Mouse (Mus musculus) intestine, postnatal 0 days (tissue): Measurements from ENCODE around the gene Wdsub1. TPM values are rescaled to one million over a fixed set of nuclear protein-coding genes. Genes with fewer than 3 reads are reported as not detected.

Experiments used
- ATAC-seq: fragments of 200-750 bp; cut with Nextera tagmentation; 2 replicates; pipeline ENCODE4 v1.8.0; 2017; ENCODE audit warnings: mild to moderate bottlenecking, moderate TSS enrichment, moderate library complexity
- H3K27ac ChIP-seq: fragments of 300-500 bp; sonication (generic); 2 replicates; pipeline ENCODE4 v1.5.1; 2014; ENCODE audit warnings: mild to moderate bottlenecking, low read depth, low read length, moderate library complexity
- H3K27me3 ChIP-seq: fragments of 300-500 bp; sonication (generic); replicated peaks from 2 replicates; pipeline ENCODE4 v1.6.1; 2014; ENCODE audit warnings: low read length, mixed read lengths; ENCODE audit not compliant: control insufficient read depth, insufficient read depth
- H3K36me3 ChIP-seq: fragments of 300-500 bp; sonication (generic); 2 replicates; pipeline ENCODE4 v1.6.1; 2014; ENCODE audit warnings: mild to moderate bottlenecking, moderate library complexity; ENCODE audit not compliant: control insufficient read depth, insufficient read depth
- H3K4me1 ChIP-seq: fragments of 300-500 bp; sonication (generic); replicated peaks from 2 replicates; pipeline ENCODE4 v1.6.1; 2014; ENCODE audit warnings: antibody characterized with exemption, low read length, mixed read lengths; ENCODE audit not compliant: control insufficient read depth, insufficient read depth
- H3K4me2 ChIP-seq: fragments of 300-500 bp; sonication (generic); replicated peaks from 2 replicates; pipeline ENCODE4 v1.6.1; 2014; ENCODE audit warnings: low read depth, mild to moderate bottlenecking, moderate library complexity
- H3K4me3 ChIP-seq: fragments of 300-500 bp; sonication (generic); 2 replicates; pipeline ENCODE4 v1.5.1; 2014; ENCODE audit warnings: low read depth, low read length
- H3K9ac ChIP-seq: fragments of 300-500 bp; sonication (generic); 2 replicates; pipeline ENCODE4 v1.6.1; 2014; ENCODE audit warnings: mild to moderate bottlenecking, low read depth, low read length
- H3K9me3 ChIP-seq: fragments of 300-500 bp; sonication (generic); 2 replicates; pipeline ENCODE4 v1.6.1; 2016; ENCODE audit warnings: mixed run types; ENCODE audit not compliant: control insufficient read depth
- CTCF ChIP-seq: sonication (generic); IDR thresholded peaks from 2 replicates; pipeline ENCODE4 v1.5.1; 2016; ENCODE audit warnings: low read depth, mild to moderate bottlenecking, control low read depth, antibody characterized with exemption, moderate library complexity
- WGBS: fragments of 180-500 bp; shearing (Covaris S2); extraction: QIAGEN DNeasy Blood & Tissue Kit; methylation state at CpG from one replicate; pipeline ENCODE4 v1.1.7; 2014; 5-methylcytosine and 5-hydroxymethylcytosine counted together
- polyA plus RNA-seq: library from polyadenylated mRNA; unstranded; fragments of >200 nt; fragmentation: Nextera tagmentation; extraction: Ambion mirVana; gene quantifications from 2 replicates; pipeline ENCODE4 v1.2.1, GENCODE M21; 2015

The Wdsub1 gene
- polyA plus RNA-seq, 1 experiment from 2014 or later: 32.9 TPM

- no peaks in the 10 kb centered on the region for H3K4me1 ChIP-seq
- no peaks in the 10 kb centered on the region for H3K9me3 ChIP-seq
- no peak overlapping the region for H3K9ac ChIP-seq
- no peak for ATAC-seq
- H3K4me3 ChIP-seq: no peak overlapping the region
- no peaks in the 10 kb centered on the region for H3K27me3 ChIP-seq
- H3K36me3 ChIP-seq: peaks cover 11% of the 10 kb centered on the region; the same call in 1 of the 2 replicates
- no peak overlapping the region for H3K4me2 ChIP-seq
- no peak overlapping the region for H3K27ac ChIP-seq
- TF ChIP-seq CTCF: no peak
- 89% methylated on average over 4 of the region's 4 CpGs for WGBS
These were observed 5.1 kb downstream of the Wdsub1 start for GRCm38 (mm10) chr2:59877335-59877734.

- no peak overlapping the region for H3K27ac ChIP-seq
- H3K27me3 ChIP-seq: no peaks in the 10 kb centered on the region
- H3K36me3 ChIP-seq: peaks cover 14% of the 10 kb centered on the region; the same call in 1 of the 2 replicates
- 94% methylated on average over 15 of the region's 15 CpGs for WGBS
- no peaks in the 10 kb centered on the region for H3K9me3 ChIP-seq
- H3K9ac ChIP-seq: no peak overlapping the region
- no peak overlapping the region for H3K4me3 ChIP-seq
- ATAC-seq: no peak
- H3K4me1 ChIP-seq: no peaks in the 10 kb centered on the region
- no peak for TF ChIP-seq CTCF
- H3K4me2 ChIP-seq: no peak overlapping the region
These were observed 5.9 kb downstream of the Wdsub1 start for GRCm38 (mm10) chr2:59876482-59876881.

- ATAC-seq: no peak
- Histone ChIP-seq H3K36me3 (peaks cover 14% of the 10 kb centered on the region; the same call in 1 of the 2 replicates), H3K4me2 (no peak overlapping the region), H3K9ac (no peak overlapping the region), H3K27ac (no peak overlapping the region), H3K4me3 (no peak overlapping the region), H3K9me3 (no peaks in the 10 kb centered on the region), H3K4me1 (no peaks in the 10 kb centered on the region), H3K27me3 (no peaks in the 10 kb centered on the region)
- 88% methylated on average over 6 of the region's 6 CpGs for WGBS
- TF ChIP-seq CTCF: no peak
These were observed 11.9 kb downstream of the Wdsub1 start for GRCm38 (mm10) chr2:59870526-59870925.

- Histone ChIP-seq H3K9me3 (no peaks in the 10 kb centered on the region), H3K27me3 (no peaks in the 10 kb centered on the region), H3K4me3 (no peak overlapping the region), H3K9ac (no peak overlapping the region), H3K27ac (no peak overlapping the region), H3K4me1 (no peaks in the 10 kb centered on the region), H3K36me3 (peaks cover 17% of the 10 kb centered on the region), H3K4me2 (no peak overlapping the region)
- no peak for TF ChIP-seq CTCF
- 87% methylated on average over 6 of the region's 6 CpGs for WGBS
- ATAC-seq: no peak
These were observed 19.8 kb downstream of the Wdsub1 start for GRCm38 (mm10) chr2:59862618-59863017.

GRCm38 (mm10) chr2:59854363-59854762, 28.0 kb downstream of the Wdsub1 start:
- no peak for TF ChIP-seq CTCF
- Histone ChIP-seq H3K4me2 (no peak overlapping the region), H3K36me3 (peaks cover 38% of the 10 kb centered on the region), H3K9ac (no peak overlapping the region), H3K27ac (no peak overlapping the region), H3K9me3 (no peaks in the 10 kb centered on the region), H3K4me1 (no peaks in the 10 kb centered on the region), H3K4me3 (no peak overlapping the region), H3K27me3 (no peaks in the 10 kb centered on the region)
- 89% methylated on average over 9 of the region's 9 CpGs for WGBS
- ATAC-seq: no peak

GRCm38 (mm10) chr2:59853543-59853942, 28.8 kb downstream of the Wdsub1 start:
- Histone ChIP-seq H3K4me2 (no peak overlapping the region), H3K27me3 (no peaks in the 10 kb centered on the region), H3K4me3 (no peak overlapping the region), H3K27ac (no peak overlapping the region), H3K36me3 (peaks cover 33% of the 10 kb centered on the region), H3K4me1 (no peaks in the 10 kb centered on the region), H3K9me3 (no peaks in the 10 kb centered on the region), H3K9ac (no peak overlapping the region)
- no peak for TF ChIP-seq CTCF
- ATAC-seq: no peak
- WGBS: 90% methylated on average over 10 of the region's 10 CpGs

GRCm38 (mm10) chr2:59852916-59853315, 29.5 kb downstream of the Wdsub1 start:
- Histone ChIP-seq H3K4me3 (no peak overlapping the region), H3K9me3 (no peaks in the 10 kb centered on the region), H3K36me3 (peaks cover 29% of the 10 kb centered on the region), H3K27ac (no peak overlapping the region), H3K4me1 (no peaks in the 10 kb centered on the region), H3K9ac (no peak overlapping the region), H3K27me3 (no peaks in the 10 kb centered on the region), H3K4me2 (no peak overlapping the region)
- no peak for ATAC-seq
- WGBS: 95% methylated on average over 11 of the region's 11 CpGs
- TF ChIP-seq CTCF: no peak
